Mouse (Mus musculus) E14TG2a.4 (cell line): Measurements from ENCODE around the gene Spdl1.

Source experiments
- CTCF ChIP-seq: conservative IDR thresholded peaks from 2 replicates; pipeline ENCODE4 v1.5.1; 2014; ENCODE audit warnings: low read length
- NANOG ChIP-seq: IDR thresholded peaks from 2 replicates; pipeline ENCODE4 v1.6.1; 2014; ENCODE audit warnings: borderline replicate concordance, low read length, mixed read lengths
- POU5F1 ChIP-seq: IDR thresholded peaks from 2 replicates; pipeline ENCODE4 v1.6.1; 2014; ENCODE audit warnings: low read length, borderline replicate concordance

GRCm38 (mm10) chr11:34782516-34783430 lies 50.7 kb downstream of the Spdl1 start:
- no peak for TF ChIP-seq CTCF
- TF ChIP-seq POU5F1, result no peak
- no peak for TF ChIP-seq NANOG
